Mouse (Mus musculus): ENCODE measurements at regions not wholly inside any gene's neighbourhood (a gene's known extent, or its start where the extent isn't known, plus 50 kb on each side); places are given as distances from the start of the nearest gene placed in this dataset.

DNA sequence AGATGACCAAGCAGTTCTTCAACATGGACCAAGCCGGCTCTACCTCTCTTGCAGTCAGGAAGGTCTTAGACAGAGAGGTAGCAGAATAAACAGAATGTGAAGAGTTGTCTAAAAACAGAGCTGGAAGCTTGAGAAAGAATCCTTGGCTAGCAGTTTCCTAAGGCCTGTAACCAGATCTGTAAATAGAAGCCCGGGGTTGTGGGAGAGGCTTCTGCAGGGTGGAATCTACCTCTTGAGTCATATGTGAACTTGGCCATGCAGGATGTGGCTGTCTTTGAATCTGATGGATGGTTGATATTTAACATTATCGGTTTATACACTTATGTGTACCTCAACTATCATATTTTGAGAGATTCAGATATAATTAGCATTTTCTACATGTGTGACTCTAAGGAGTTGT is 99.4 kb downstream of the Trib2 start:
- WGBS, result 86% methylated on average over 3 of the region's 3 CpGs
- Histone ChIP-seq H3K36me3 (ENCODE audit: control insufficient read depth, insufficient read depth, low read length) (no peaks in the 10 kb centered on the region), H3K27ac (ENCODE audit: low read depth, low read length) (no peak overlapping the region), H3K27me3 (ENCODE audit: control insufficient read depth, insufficient read depth, low read length) (no peaks in the 10 kb centered on the region), H3K4me1 (replicated peaks; ENCODE audit: control insufficient read depth, insufficient read depth, low read length) (no peaks in the 10 kb centered on the region), H3K4me2 (replicated peaks; ENCODE audit: low read depth, low read length) (no peak overlapping the region), H3K9me3 (ENCODE audit: control insufficient read depth, low read length) (no peaks in the 10 kb centered on the region), H3K9ac (ENCODE audit: low read depth, low read length) (no peak overlapping the region), H3K4me3 (ENCODE audit: low read depth, low read length) (no peak overlapping the region)
- no peak for ATAC-seq (ENCODE audit: low FRiP score)
- no peak for DNase-seq (ENCODE audit: low spot score)

DNA sequence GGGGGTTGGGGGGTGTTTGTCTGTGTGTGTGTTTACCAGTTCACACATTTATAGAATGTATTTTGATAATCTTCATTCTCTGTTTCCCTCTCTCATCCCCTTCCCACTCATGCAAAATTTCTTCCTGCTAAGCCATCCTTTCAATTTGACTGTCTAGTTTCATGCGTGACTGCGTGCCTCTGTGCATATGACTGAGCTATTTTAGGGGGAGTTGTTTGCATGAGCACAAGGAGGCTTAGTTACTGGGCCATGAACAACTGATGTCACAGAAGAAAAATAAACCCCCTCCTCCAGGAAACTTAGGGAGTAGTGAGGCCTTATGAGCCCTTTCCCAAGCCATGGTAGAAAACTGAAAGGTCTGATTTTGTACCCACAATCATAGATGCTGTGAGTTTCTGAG is 103.1 kb downstream of the Trib2 start:
- H3K4me1 ChIP-seq (replicated peaks; ENCODE audit: control insufficient read depth, insufficient read depth, low read length), result no peaks in the 10 kb centered on the region
- H3K9me3 ChIP-seq (ENCODE audit: control insufficient read depth, low read length), result no peaks in the 10 kb centered on the region
- no peak overlapping the region for H3K4me3 ChIP-seq (ENCODE audit: low read depth, low read length)
- DNase-seq (ENCODE audit: low spot score) (no peak), ATAC-seq (ENCODE audit: low FRiP score) (no peak)
- H3K36me3 ChIP-seq (ENCODE audit: control insufficient read depth, insufficient read depth, low read length), result no peaks in the 10 kb centered on the region
- no peak overlapping the region for H3K27ac ChIP-seq (ENCODE audit: low read depth, low read length)
- no peak overlapping the region for H3K9ac ChIP-seq (ENCODE audit: low read depth, low read length)
- H3K4me2 ChIP-seq (replicated peaks; ENCODE audit: low read depth, low read length), result no peak overlapping the region
- H3K27me3 ChIP-seq (ENCODE audit: control insufficient read depth, insufficient read depth, low read length), result no peaks in the 10 kb centered on the region
- WGBS, result 94% methylated on average over 2 of the region's 2 CpGs

DNA sequence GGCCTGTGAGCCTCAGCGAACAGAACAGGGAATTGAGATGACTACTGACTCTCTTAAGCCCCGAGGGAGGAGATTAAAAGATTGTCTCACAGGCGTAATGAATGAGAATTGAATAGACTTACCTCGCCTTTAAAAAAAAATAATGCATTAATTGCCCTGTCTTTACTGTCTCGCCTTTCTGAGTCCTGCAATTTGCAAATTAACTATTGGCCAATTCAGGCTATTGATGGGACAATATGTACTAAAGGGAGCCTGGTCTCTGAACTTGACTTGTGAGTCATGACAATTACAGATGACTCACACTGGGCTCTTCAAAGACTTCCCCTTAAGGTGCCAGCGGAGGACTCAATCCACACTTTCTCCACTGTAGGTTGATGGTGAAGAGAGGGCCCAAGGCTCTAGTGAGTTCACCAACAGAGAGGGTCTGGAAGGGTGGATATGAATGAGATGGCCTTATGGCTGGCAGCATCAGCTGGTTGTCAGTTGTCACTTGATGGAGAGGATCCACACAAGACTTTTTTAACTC is 109.1 kb downstream of the Trib2 start:
- DNase-seq (ENCODE audit: low spot score) (no peak), ATAC-seq (ENCODE audit: low FRiP score) (no peak)
- H3K4me1 ChIP-seq (replicated peaks; ENCODE audit: control insufficient read depth, insufficient read depth, low read length), result no peaks in the 10 kb centered on the region
- no peak overlapping the region for H3K27ac ChIP-seq (ENCODE audit: low read depth, low read length)
- H3K4me3 ChIP-seq (ENCODE audit: low read depth, low read length), result no peak overlapping the region
- H3K9ac ChIP-seq (ENCODE audit: low read depth, low read length), result no peak overlapping the region
- no peaks in the 10 kb centered on the region for H3K36me3 ChIP-seq (ENCODE audit: control insufficient read depth, insufficient read depth, low read length)
- H3K9me3 ChIP-seq (ENCODE audit: control insufficient read depth, low read length), result no peaks in the 10 kb centered on the region
- H3K27me3 ChIP-seq (ENCODE audit: control insufficient read depth, insufficient read depth, low read length), result no peaks in the 10 kb centered on the region
- no peak overlapping the region for H3K4me2 ChIP-seq (replicated peaks; ENCODE audit: low read depth, low read length)
- WGBS, result 82% methylated on average over 6 of the region's 6 CpGs

DNA sequence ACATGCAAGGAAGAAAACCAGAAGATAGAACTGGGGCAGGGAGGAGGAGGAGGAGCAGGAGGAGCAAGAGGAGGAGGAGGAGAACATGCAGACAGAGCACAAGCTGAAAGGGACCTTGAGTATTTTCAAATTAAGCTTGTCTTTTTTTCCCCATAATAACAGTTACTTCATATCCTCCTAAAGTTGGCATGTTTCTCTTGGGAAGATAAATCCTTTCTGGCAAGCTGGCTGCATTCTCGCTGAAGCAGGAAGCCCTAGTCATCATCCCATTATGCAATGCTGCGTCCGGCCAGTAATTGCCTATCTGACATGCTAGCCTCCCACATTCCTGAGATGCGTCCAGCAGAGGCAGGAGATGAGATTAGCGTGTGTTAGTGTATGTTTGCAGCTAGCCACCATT is 112.3 kb downstream of the Trib2 start:
- Histone ChIP-seq H3K9ac (ENCODE audit: low read depth, low read length) (no peak overlapping the region), H3K36me3 (ENCODE audit: control insufficient read depth, insufficient read depth, low read length) (no peaks in the 10 kb centered on the region), H3K27me3 (ENCODE audit: control insufficient read depth, insufficient read depth, low read length) (no peaks in the 10 kb centered on the region), H3K4me1 (replicated peaks; ENCODE audit: control insufficient read depth, insufficient read depth, low read length) (no peaks in the 10 kb centered on the region), H3K9me3 (ENCODE audit: control insufficient read depth, low read length) (no peaks in the 10 kb centered on the region), H3K4me2 (replicated peaks; ENCODE audit: low read depth, low read length) (no peak overlapping the region), H3K27ac (ENCODE audit: low read depth, low read length) (no peak overlapping the region), H3K4me3 (ENCODE audit: low read depth, low read length) (no peak overlapping the region)
- no peak for ATAC-seq (ENCODE audit: low FRiP score)
- no peak for DNase-seq (ENCODE audit: low spot score)
- WGBS, result 56% methylated on average over 5 of the region's 5 CpGs

DNA sequence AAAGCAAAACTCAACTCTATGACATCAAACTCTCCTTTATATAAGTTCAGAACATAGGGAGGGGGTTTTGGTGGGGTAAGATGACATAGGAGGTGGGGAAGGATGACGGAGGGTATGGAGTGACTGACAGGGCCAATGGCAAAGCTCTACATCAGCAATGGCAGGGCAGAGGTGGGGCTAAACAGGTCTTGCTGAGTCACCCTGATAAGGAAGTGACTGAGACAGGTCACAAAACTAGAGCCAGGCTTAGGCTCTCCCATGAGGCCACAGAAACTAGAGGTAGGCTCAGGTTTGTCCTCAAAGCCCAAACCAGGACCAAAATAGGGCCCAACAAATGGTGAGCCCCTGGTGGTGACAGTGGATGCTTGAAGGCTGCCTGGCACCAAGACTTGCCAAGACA is 114.6 kb downstream of the Trib2 start:
- H3K36me3 ChIP-seq (ENCODE audit: control insufficient read depth, insufficient read depth, low read length), result no peaks in the 10 kb centered on the region
- DNase-seq (ENCODE audit: low spot score) (no peak), ATAC-seq (ENCODE audit: low FRiP score) (no peak)
- H3K27ac ChIP-seq (ENCODE audit: low read depth, low read length), result no peak overlapping the region
- 90% methylated on average over 1 of the region's 1 CpGs for WGBS
- no peak overlapping the region for H3K4me3 ChIP-seq (ENCODE audit: low read depth, low read length)
- no peaks in the 10 kb centered on the region for H3K9me3 ChIP-seq (ENCODE audit: control insufficient read depth, low read length)
- H3K27me3 ChIP-seq (ENCODE audit: control insufficient read depth, insufficient read depth, low read length), result no peaks in the 10 kb centered on the region
- H3K9ac ChIP-seq (ENCODE audit: low read depth, low read length), result no peak overlapping the region
- no peak overlapping the region for H3K4me2 ChIP-seq (replicated peaks; ENCODE audit: low read depth, low read length)
- H3K4me1 ChIP-seq (replicated peaks; ENCODE audit: control insufficient read depth, insufficient read depth, low read length), result no peaks in the 10 kb centered on the region

DNA sequence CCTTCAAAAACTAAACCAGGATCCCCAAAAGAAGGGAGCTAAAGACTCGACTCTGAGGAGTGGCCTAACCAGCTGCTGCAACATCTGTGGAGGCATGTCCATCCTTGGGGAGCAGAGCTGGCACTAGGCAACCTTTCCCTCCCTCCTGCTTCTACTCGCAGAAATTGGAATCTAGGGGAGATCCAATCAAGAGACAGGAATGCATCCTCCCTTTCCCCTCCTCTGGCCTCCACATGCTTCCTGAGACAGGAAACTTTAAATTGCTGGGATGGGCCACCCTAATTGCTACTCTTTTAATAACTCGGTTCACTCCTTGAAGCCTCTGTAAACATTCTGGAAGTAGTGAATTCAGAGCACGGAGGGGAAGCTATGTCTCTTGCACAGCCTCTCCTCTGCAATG is 117.9 kb downstream of the Trib2 start:
- H3K9ac ChIP-seq (ENCODE audit: low read depth, low read length), result no peak overlapping the region
- no peak overlapping the region for H3K4me2 ChIP-seq (replicated peaks; ENCODE audit: low read depth, low read length)
- no peaks in the 10 kb centered on the region for H3K36me3 ChIP-seq (ENCODE audit: control insufficient read depth, insufficient read depth, low read length)
- DNase-seq (ENCODE audit: low spot score) (no peak), ATAC-seq (ENCODE audit: low FRiP score) (no peak)
- no peaks in the 10 kb centered on the region for H3K4me1 ChIP-seq (replicated peaks; ENCODE audit: control insufficient read depth, insufficient read depth, low read length)
- no peaks in the 10 kb centered on the region for H3K9me3 ChIP-seq (ENCODE audit: control insufficient read depth, low read length)
- WGBS, result 57% methylated on average over 4 of the region's 4 CpGs
- no peak overlapping the region for H3K4me3 ChIP-seq (ENCODE audit: low read depth, low read length)
- no peak overlapping the region for H3K27ac ChIP-seq (ENCODE audit: low read depth, low read length)
- no peaks in the 10 kb centered on the region for H3K27me3 ChIP-seq (ENCODE audit: control insufficient read depth, insufficient read depth, low read length)

DNA sequence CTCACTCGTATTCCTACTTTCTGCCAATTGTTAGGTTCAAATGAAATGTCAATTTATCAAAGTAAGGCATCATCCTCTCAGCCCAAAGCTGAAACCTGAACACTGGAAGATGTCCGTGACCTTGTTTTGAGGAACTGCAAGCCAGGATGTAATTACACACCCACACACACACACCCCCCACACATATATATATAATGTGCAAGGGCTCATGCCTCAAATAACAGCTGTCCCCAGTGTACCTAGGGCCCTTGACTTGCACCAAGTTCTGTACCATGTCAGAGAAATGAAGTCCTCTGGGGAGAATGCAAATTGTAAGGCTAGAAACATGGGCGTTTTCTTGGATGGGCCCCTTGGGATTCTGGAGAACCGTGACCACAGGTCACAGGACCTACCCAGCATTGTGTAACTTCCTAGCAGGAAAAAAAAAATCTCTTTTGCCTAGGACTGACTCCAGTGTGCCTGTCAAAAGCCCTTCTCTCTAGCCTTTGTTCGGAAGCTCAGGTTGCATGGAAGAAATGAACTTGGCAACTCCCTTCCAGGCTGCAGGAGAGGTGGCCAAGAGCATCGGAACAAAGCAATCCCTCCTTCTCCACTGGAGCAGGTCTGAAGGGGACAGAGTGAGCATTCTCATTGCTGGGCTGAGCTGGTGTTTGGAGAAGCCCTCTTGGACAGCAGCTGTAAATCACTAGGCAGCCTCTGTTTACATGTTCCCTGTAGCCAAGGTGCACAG is 118.5 kb downstream of the Trib2 start:
- 63% methylated on average over 6 of the region's 6 CpGs for whole genome bisulfite sequencing
- DNase-seq (ENCODE audit: low spot score) (no peak), ATAC-seq (ENCODE audit: low FRiP score) (no peak)
- H3K36me3 ChIP-seq (ENCODE audit: control insufficient read depth, insufficient read depth, low read length), result no peaks in the 10 kb centered on the region
- no peak overlapping the region for H3K4me2 ChIP-seq (replicated peaks; ENCODE audit: low read depth, low read length)
- H3K4me1 ChIP-seq (replicated peaks; ENCODE audit: control insufficient read depth, insufficient read depth, low read length), result no peaks in the 10 kb centered on the region
- no peak overlapping the region for H3K4me3 ChIP-seq (ENCODE audit: low read depth, low read length)
- no peak overlapping the region for H3K27ac ChIP-seq (ENCODE audit: low read depth, low read length)
- H3K9me3 ChIP-seq (ENCODE audit: control insufficient read depth, low read length), result no peaks in the 10 kb centered on the region
- H3K9ac ChIP-seq (ENCODE audit: low read depth, low read length), result no peak overlapping the region
- no peaks in the 10 kb centered on the region for H3K27me3 ChIP-seq (ENCODE audit: control insufficient read depth, insufficient read depth, low read length)

DNA sequence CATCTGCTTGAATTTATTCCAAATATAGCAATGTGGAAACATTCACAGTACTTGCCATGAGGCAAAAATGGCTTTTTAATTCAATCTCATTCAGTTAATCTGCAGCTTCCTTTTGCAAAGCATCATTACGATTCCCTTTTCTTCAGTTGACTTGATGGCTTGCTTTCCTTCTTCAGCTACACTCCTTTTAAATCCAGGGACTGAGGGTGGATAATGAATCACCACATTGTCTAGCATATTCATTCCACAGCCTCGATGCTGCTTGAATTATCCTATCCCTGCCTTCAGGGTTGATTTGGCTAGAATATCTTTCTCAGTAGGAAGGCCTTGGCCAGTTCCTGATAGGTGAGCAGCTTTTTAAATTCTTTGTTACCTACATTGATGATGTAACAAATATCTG is 128.4 kb downstream of the Trib2 start:
- no peak overlapping the region for H3K4me3 ChIP-seq (ENCODE audit: low read depth, low read length)
- ATAC-seq (ENCODE audit: low FRiP score) (no peak), DNase-seq (ENCODE audit: low spot score) (no peak)
- H3K9me3 ChIP-seq (ENCODE audit: control insufficient read depth, low read length), result no peaks in the 10 kb centered on the region
- no peaks in the 10 kb centered on the region for H3K4me1 ChIP-seq (replicated peaks; ENCODE audit: control insufficient read depth, insufficient read depth, low read length)
- no peaks in the 10 kb centered on the region for H3K27me3 ChIP-seq (ENCODE audit: control insufficient read depth, insufficient read depth, low read length)
- H3K36me3 ChIP-seq (ENCODE audit: control insufficient read depth, insufficient read depth, low read length), result no peaks in the 10 kb centered on the region
- H3K9ac ChIP-seq (ENCODE audit: low read depth, low read length), result no peak overlapping the region
- no peak overlapping the region for H3K4me2 ChIP-seq (replicated peaks; ENCODE audit: low read depth, low read length)
- 88% methylated on average over 2 of the region's 2 CpGs for WGBS
- no peak overlapping the region for H3K27ac ChIP-seq (ENCODE audit: low read depth, low read length)

DNA sequence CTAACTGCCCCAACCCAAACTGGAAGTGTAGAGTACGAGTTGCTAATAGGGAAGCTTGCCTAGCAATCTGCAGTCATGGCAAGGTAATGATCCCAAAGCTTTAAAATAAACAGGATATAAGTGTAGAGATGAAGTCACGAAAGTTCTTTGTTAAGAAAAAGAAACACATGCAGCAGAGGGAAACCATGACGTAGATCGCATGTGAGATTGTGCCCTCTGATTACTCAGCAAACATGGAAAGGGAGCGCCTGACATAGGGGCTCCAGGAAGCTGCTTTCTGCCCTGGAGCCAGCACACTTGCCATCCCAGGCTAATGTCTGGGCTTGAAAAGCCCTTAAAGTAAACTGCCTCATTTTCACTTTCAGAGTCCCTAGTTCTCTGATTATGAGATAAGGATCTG is 132.4 kb downstream of the Trib2 start:
- ATAC-seq (ENCODE audit: low FRiP score) (no peak), DNase-seq (ENCODE audit: low spot score) (no peak)
- H3K4me2 ChIP-seq (replicated peaks; ENCODE audit: low read depth, low read length), result no peak overlapping the region
- H3K27me3 ChIP-seq (ENCODE audit: control insufficient read depth, insufficient read depth, low read length), result no peaks in the 10 kb centered on the region
- no peaks in the 10 kb centered on the region for H3K36me3 ChIP-seq (ENCODE audit: control insufficient read depth, insufficient read depth, low read length)
- no peak overlapping the region for H3K9ac ChIP-seq (ENCODE audit: low read depth, low read length)
- no peaks in the 10 kb centered on the region for H3K4me1 ChIP-seq (replicated peaks; ENCODE audit: control insufficient read depth, insufficient read depth, low read length)
- no peak overlapping the region for H3K4me3 ChIP-seq (ENCODE audit: low read depth, low read length)
- WGBS, result 80% methylated on average over 5 of the region's 5 CpGs
- no peaks in the 10 kb centered on the region for H3K9me3 ChIP-seq (ENCODE audit: control insufficient read depth, low read length)
- H3K27ac ChIP-seq (ENCODE audit: low read depth, low read length), result no peak overlapping the region
